Mouse (Mus musculus): ENCODE measurements around the gene Tril.

- TF ChIP-seq CTCF (IDR thresholded peaks at IDR 0.05; ENCODE audit: low read depth) (no peak), EP300 (IDR thresholded peaks at IDR 0.05; ENCODE audit: low read depth) (no peak)
These were observed 38.5 kb upstream of the Tril start for GRCm38 (mm10) chr6:53859106-53859505.
